Mouse (Mus musculus) CH12.LX (cell line): Measurements from ENCODE around the gene Ppp6r3. TPM values are rescaled to one million over a fixed set of nuclear protein-coding genes. Genes with fewer than 3 reads are reported as not detected.
"Not testable (repeated sequence)": the region's sequence is repeated elsewhere in the genome, so short reads cannot be mapped to it uniquely, and the experiment has no call there.

ENCODE experiments used
- DNase-seq: peaks from one replicate; pipeline ENCODE4 v3.0.0-alpha.2; 2013; ENCODE audit errors: extremely low read depth
- H3K27ac ChIP-seq: 2 replicates; pipeline ENCODE4 v1.5.1; 2012; ENCODE audit warnings: low read depth, mild to moderate bottlenecking, control low read depth, moderate library complexity; ENCODE audit not compliant: insufficient read depth
- H3K27me3 ChIP-seq: replicated peaks from 2 replicates; pipeline ENCODE3; 2012; ENCODE audit warnings: inconsistent platforms
- H3K36me3 ChIP-seq, 2 experiments: replicated peaks in 1 of 2; 2 replicates each; pipeline versions ENCODE3 to v1.6.1; 2012; ENCODE audit warnings: inconsistent platforms in 1 of 2, low read length in 1 of 2, mild to moderate bottlenecking in 1 of 2, mixed read lengths in 1 of 2, moderate library complexity in 1 of 2; ENCODE audit not compliant: control insufficient read depth in 1 of 2, insufficient read depth in 1 of 2
- H3K4me1 ChIP-seq, 2 experiments: 2 replicates each; pipeline ENCODE4 v1.6.1; 2012; ENCODE audit warnings: inconsistent platforms in 1 of 2, moderate library complexity in 1 of 2; ENCODE audit not compliant: insufficient read depth in 2 of 2, control insufficient read depth in 1 of 2
- H3K4me2 ChIP-seq: 2 replicates; pipeline ENCODE4 v1.6.1; 2012; ENCODE audit warnings: low read depth, mild to moderate bottlenecking, control low read depth; ENCODE audit not compliant: poor library complexity, insufficient read depth, severe bottlenecking
- H3K4me3 ChIP-seq, 3 experiments: fragments of 150-350 bp in 1 of 3; sonication (generic) in 1 of 3; replicated peaks in 1 of 3; 2 replicates each; pipeline versions ENCODE3 to v1.5.1; 2011 to 2012; ENCODE audit warnings: low read depth in 2 of 3, low read length in 2 of 3, mild to moderate bottlenecking in 2 of 3, moderate library complexity in 2 of 3, control low read depth in 1 of 3, improper control_type of control experiment in 1 of 3, inconsistent platforms in 1 of 3, mixed read lengths in 1 of 3; ENCODE audit not compliant: poor library complexity in 1 of 3
- H3K79me2 ChIP-seq: replicated peaks from 2 replicates; pipeline ENCODE4 v1.6.1; 2012; ENCODE audit warnings: mild to moderate bottlenecking, moderate library complexity; ENCODE audit not compliant: control insufficient read depth, poor library complexity, insufficient read depth, severe bottlenecking; ENCODE audit errors: extremely low read depth
- H3K9ac ChIP-seq: 2 replicates; pipeline ENCODE4 v1.6.1; 2012; ENCODE audit warnings: low read depth, mild to moderate bottlenecking, control low read depth, moderate library complexity; ENCODE audit not compliant: insufficient read depth
- H3K9me3 ChIP-seq: replicated peaks from 2 replicates; pipeline ENCODE3; 2012; ENCODE audit warnings: low read length, inconsistent platforms, mixed read lengths
- BHLHE40 ChIP-seq: IDR thresholded peaks from 2 replicates; pipeline ENCODE4 v1.6.1; 2011; ENCODE audit warnings: mild to moderate bottlenecking, low read depth, low read length, improper control_type of control experiment
- CHD1 ChIP-seq: IDR thresholded peaks from 2 replicates; pipeline ENCODE4 v1.6.1; 2012; ENCODE audit warnings: low read depth, low read length, improper control_type of control experiment, inconsistent platforms
- CHD2 ChIP-seq: IDR thresholded peaks from 2 replicates; pipeline ENCODE4 v1.6.1; 2011; ENCODE audit warnings: low read length, improper control_type of control experiment
- CTCF ChIP-seq, 2 experiments: IDR thresholded peaks in 1 of 2; conservative IDR thresholded peaks in 1 of 2; 2 replicates each; pipeline ENCODE4 v1.5.1; 2011 to 2012; ENCODE audit warnings: low read depth in 2 of 2, low read length in 2 of 2, improper control_type of control experiment in 1 of 2, inconsistent platforms in 1 of 2, mild to moderate bottlenecking in 1 of 2, moderate library complexity in 1 of 2
- EP300 ChIP-seq: IDR thresholded peaks from 2 replicates; pipeline ENCODE4 v1.6.1; 2011; ENCODE audit warnings: low read length, improper control_type of control experiment
- HCFC1 ChIP-seq: IDR thresholded peaks from 2 replicates; pipeline ENCODE4 v1.6.1; 2012; ENCODE audit warnings: low read depth, mild to moderate bottlenecking, inconsistent platforms, low read length, improper control_type of control experiment
- IRF4 ChIP-seq: IDR thresholded peaks from 2 replicates; pipeline ENCODE4 v1.6.1; 2014; ENCODE audit warnings: low read depth, mild to moderate bottlenecking, inconsistent platforms, low read length, improper control_type of control experiment
- JUN ChIP-seq: IDR thresholded peaks from 2 replicates; pipeline ENCODE4 v1.6.1; 2011; ENCODE audit warnings: low read depth, mild to moderate bottlenecking, low read length, improper control_type of control experiment, moderate library complexity; ENCODE audit not compliant: insufficient read depth
- KAT2A ChIP-seq: IDR thresholded peaks from 2 replicates; pipeline ENCODE4 v1.6.1; 2012; ENCODE audit warnings: low read length, improper control_type of control experiment, inconsistent platforms; ENCODE audit not compliant: insufficient replicate concordance
- MAX ChIP-seq: IDR thresholded peaks from 2 replicates; pipeline ENCODE4 v1.6.1; 2011; ENCODE audit warnings: low read length, improper control_type of control experiment
- MAZ ChIP-seq: IDR thresholded peaks from 2 replicates; pipeline ENCODE4 v1.6.1; 2012; ENCODE audit warnings: low read depth, mild to moderate bottlenecking, inconsistent platforms, low read length, improper control_type of control experiment, moderate library complexity
- MEF2A ChIP-seq: IDR thresholded peaks from 2 replicates; pipeline ENCODE4 v1.6.1; 2014; ENCODE audit warnings: low read depth, mild to moderate bottlenecking, inconsistent platforms, low read length, improper control_type of control experiment, borderline replicate concordance
- MXI1 ChIP-seq: IDR thresholded peaks from 2 replicates; pipeline ENCODE4 v1.6.1; 2011; ENCODE audit warnings: mild to moderate bottlenecking, low read depth, low read length, improper control_type of control experiment
- MYC ChIP-seq: IDR thresholded peaks from 2 replicates; pipeline ENCODE4 v1.6.1; 2011; ENCODE audit warnings: low read depth, mild to moderate bottlenecking, improper control_type of control experiment, low read length
- NELFE ChIP-seq: IDR thresholded peaks from 2 replicates; pipeline ENCODE4 v1.6.1; 2011; ENCODE audit warnings: low read depth, low read length, improper control_type of control experiment
- POLR2A ChIP-seq: IDR thresholded peaks from 2 replicates; pipeline ENCODE4 v1.6.1; 2011; ENCODE audit warnings: low read depth, mild to moderate bottlenecking, improper control_type of control experiment, low read length
- RAD21 ChIP-seq: IDR thresholded peaks from 2 replicates; pipeline ENCODE4 v1.6.1; 2011; ENCODE audit warnings: low read depth, mild to moderate bottlenecking, low read length, improper control_type of control experiment, moderate library complexity
- RCOR1 ChIP-seq: conservative IDR thresholded peaks from 2 replicates; pipeline ENCODE4 v1.6.1; 2012; ENCODE audit warnings: low read depth, mild to moderate bottlenecking, inconsistent platforms, low read length, improper control_type of control experiment
- SMC3 ChIP-seq: IDR thresholded peaks from 2 replicates; pipeline ENCODE4 v1.6.1; 2011; ENCODE audit warnings: low read depth, low read length, improper control_type of control experiment
- TBP ChIP-seq: conservative IDR thresholded peaks from 2 replicates; pipeline ENCODE4 v1.6.1; 2011; ENCODE audit warnings: low read depth, low read length, improper control_type of control experiment
- TCF12 ChIP-seq: IDR thresholded peaks from 2 replicates; pipeline ENCODE4 v1.6.1; 2014; ENCODE audit warnings: low read depth, mild to moderate bottlenecking, inconsistent platforms, low read length, improper control_type of control experiment
- ZMIZ1 ChIP-seq: IDR thresholded peaks from 2 replicates; pipeline ENCODE4 v1.6.1; 2012; ENCODE audit warnings: low read depth, mild to moderate bottlenecking, inconsistent platforms, low read length, improper control_type of control experiment
- dilution Hi-C: fragments of 300-500 bp; cut with MboI; formaldehyde crosslinking; loops from 2 replicates; pipeline ENCODE4 v1.14.3; 2020; ENCODE audit warnings: low sequenced_read_pairs; ENCODE audit not compliant: extremely low pct_unique_long_range_greater_than_20kb, extremely low pct_ligation_motif_present
- in situ Hi-C: fragments of 300-500 bp; cut with MboI; formaldehyde crosslinking; loops from 3 replicates; pipeline ENCODE4 v1.14.3; 2019; ENCODE audit warnings: low sequenced_read_pairs, low pct_ligation_motif_present, low pct_unique_long_range_greater_than_20kb, mixed read lengths
- polyA plus RNA-seq: library from polyadenylated mRNA; unstranded; fragments of >175 nt; gene quantifications from 2 replicates; pipeline ENCODE4 v1.2.1, GENCODE M21; 2012; ENCODE audit warnings: low read depth; ENCODE audit not compliant: insufficient read length
- total RNA-seq, 2 experiments: library from RNA; depleted of rRNA; stranded (reverse); fragments of 300-350 nt in 1 of 2; fragments of >200 nt in 1 of 2; gene quantifications; 2 replicates each; pipeline ENCODE4 v1.2.3; 2012 to 2014

The Ppp6r3 gene
- total and polyA plus RNA-seq, 3 experiments, result 68.5 to 94.6 (median 72.3) TPM

DNA sequence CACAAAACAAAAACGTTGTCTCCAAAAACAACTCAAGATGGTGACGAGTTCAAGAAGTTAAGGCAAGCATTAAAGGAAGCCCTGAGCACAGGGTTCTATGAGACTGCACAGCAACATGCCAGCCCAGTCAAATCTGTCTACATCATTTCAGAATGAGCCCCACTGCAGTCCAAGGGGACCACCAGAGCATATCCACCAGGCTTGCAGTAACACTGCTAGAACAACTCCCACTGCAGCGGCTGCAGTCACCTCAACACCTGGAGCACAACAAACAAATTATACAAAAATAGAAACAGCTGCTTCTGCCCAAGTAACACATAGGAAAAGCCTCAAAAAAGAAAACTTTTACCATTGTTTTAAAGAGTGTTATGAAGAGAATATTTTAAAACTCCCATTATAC is 40.6 kb downstream of the Ppp6r3 start:
- Histone ChIP-seq H3K79me2 (peaks cover 75% of the 10 kb centered on the region), H3K9ac (peak overlapping the region; percentile 58; the same call in 1 of the 2 replicates), H3K27ac (peak overlapping the region; percentile 16; the same call in 1 of the 2 replicates), H3K27me3 (no peaks in the 10 kb centered on the region), H3K4me2 (no peak overlapping the region; the same call in 1 of the 2 replicates), H3K36me3 (peaks cover 7 to 25% of the 10 kb centered on the region in 2 experiments), H3K4me3 (no peak overlapping the region), H3K9me3 (no peaks in the 10 kb centered on the region), H3K4me1 (peaks cover 33 to 87% of the 10 kb centered on the region in 2 experiments)
- TF ChIP-seq HCFC1 (no peak), MEF2A (peak; percentile 58; the same call in 1 of the 2 replicates)
- dilution Hi-C loops, result no loop called here
- in situ Hi-C loops, result no loop called here
- DNase-seq, result peak; percentile 42

DNA sequence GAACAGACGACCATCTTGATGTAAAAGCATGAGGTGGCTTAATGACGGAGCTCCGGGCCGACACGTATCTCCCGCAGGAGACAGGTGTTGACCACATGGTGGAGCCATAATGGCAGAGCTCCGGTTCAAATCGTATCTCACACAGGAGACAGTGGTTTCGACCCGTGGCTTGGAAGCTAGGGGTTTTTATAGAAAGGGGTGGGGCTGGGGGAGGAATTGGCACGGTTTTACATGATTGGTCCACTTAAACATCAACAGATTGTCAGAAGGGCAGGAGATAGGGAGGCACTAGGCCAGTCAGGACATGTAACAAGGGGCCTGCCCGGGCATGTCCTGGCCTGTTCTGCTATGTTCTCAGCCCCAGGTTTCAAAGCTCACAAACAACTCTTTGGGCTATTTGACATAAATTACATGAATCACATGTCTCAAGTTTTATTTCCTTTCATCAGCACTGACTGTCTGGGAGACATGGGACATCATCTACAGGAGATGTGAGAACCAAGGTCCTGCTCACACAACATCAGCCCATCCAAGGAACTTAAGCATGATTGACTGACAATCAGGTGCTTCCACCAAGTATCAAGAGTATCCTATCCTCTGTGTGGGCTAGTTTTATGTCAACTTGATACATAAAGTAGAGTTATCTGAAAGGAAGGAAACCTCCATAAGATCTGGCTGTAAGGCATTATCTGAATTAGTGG is 42.1 kb downstream of the Ppp6r3 start:
- H3K79me2 ChIP-seq, result peaks cover 65% of the 10 kb centered on the region
- H3K4me1 ChIP-seq, result peaks cover 33 to 84% of the 10 kb centered on the region in 2 experiments
- 0 out of 2 replicates have a peak, but pooled peaks have one; percentile 32 for TF ChIP-seq KAT2A
- TF ChIP-seq BHLHE40, result peak; percentile 61; the same call in 1 of the 2 replicates
- peak; percentile 49; the same call in 1 of the 2 replicates for TF ChIP-seq ZMIZ1
- TF ChIP-seq MXI1, result 0 out of 2 replicates have a peak, but pooled peaks have one; percentile 25
- peak; percentile 81; the same call in 1 of the 2 replicates for TF ChIP-seq MYC
- TF ChIP-seq MEF2A, result 0 out of 2 replicates have a peak, but pooled peaks have one; percentile 16
- TF ChIP-seq CHD1, result peak; percentile 99
- peak; percentile 58; the same call in 1 of the 2 replicates for TF ChIP-seq NELFE
- TF ChIP-seq MAX, result peak; percentile 69
- TF ChIP-seq TCF12, result peak; percentile 59; the same call in 1 of the 2 replicates
- TF ChIP-seq EP300, result peak; percentile 59
- TF ChIP-seq POLR2A, result peak; percentile 76
- peak in 1 of 2 experiments; percentile 52; a peak in 2 of 4 replicates for TF ChIP-seq CTCF (conservative IDR thresholded peaks at IDR 0.05 in 1 of 2, IDR thresholded peaks at IDR 0.05 in 1 of 2; ENCODE audit: low read depth in 2 of 2, low read length in 2 of 2)
- TF ChIP-seq RAD21, result peak; percentile 32
- TF ChIP-seq IRF4, result peak; percentile 49; the same call in 1 of the 2 replicates
- peak; percentile 57; the same call in 1 of the 2 replicates for TF ChIP-seq CHD2
- peak; percentile 10; the same call in 1 of the 2 replicates for TF ChIP-seq JUN
- peak; percentile 84 for TF ChIP-seq TBP
- TF ChIP-seq SMC3, result 0 out of 2 replicates have a peak, but pooled peaks have one; percentile 14
- TF ChIP-seq MAZ, result 0 out of 2 replicates have a peak, but pooled peaks have one; percentile 40
- TF ChIP-seq RCOR1, result peak; percentile 49; the same call in 1 of the 2 replicates
- peak; percentile 87 for DNase-seq
- in situ Hi-C loops, H3K9me3 ChIP-seq, H3K27me3 ChIP-seq, dilution Hi-C loops: not testable (repeated sequence)
- peak overlapping the region; percentile 58 for H3K9ac ChIP-seq
- 0 out of 2 replicates have a peak overlapping the region, but pooled peaks have one; percentile 18 for H3K4me2 ChIP-seq
- H3K27ac ChIP-seq, result peak overlapping the region; percentile 97
- peaks cover 0 to 20% of the 10 kb centered on the region in 2 experiments for H3K36me3 ChIP-seq
- peak overlapping the region in 1 of 3 experiments; percentile 6 for H3K4me3 ChIP-seq
